Mouse (Mus musculus) hindbrain, embryonic 15.5 days (tissue): ENCODE measurements around the gene Accs. TPM values are rescaled to one million over a fixed set of nuclear protein-coding genes. Genes with fewer than 3 reads are reported as not detected.
A peak's percentile ranks its signal among the peaks of the same experiment; 100 is the strongest.

Experiments
- ATAC-seq: fragments of 200-750 bp; cut with Nextera tagmentation; 2 replicates; pipeline ENCODE4 v1.8.0; 2017; ENCODE audit warnings: low read depth, moderate number of reproducible peaks, moderate TSS enrichment; ENCODE audit not compliant: low FRiP score
- H3K27ac ChIP-seq: fragments of 300-500 bp; sonication (generic); replicated peaks from 2 replicates; pipeline ENCODE4 v1.5.1; 2015; ENCODE audit warnings: mild to moderate bottlenecking, inconsistent platforms
- H3K27me3 ChIP-seq: fragments of 300-500 bp; sonication (generic); 2 replicates; pipeline ENCODE4 v1.6.1; 2015; ENCODE audit warnings: control low read depth, inconsistent platforms
- H3K36me3 ChIP-seq: fragments of 300-500 bp; sonication (generic); 2 replicates; pipeline ENCODE4 v1.6.1; 2015; ENCODE audit warnings: control low read depth, inconsistent platforms
- H3K4me1 ChIP-seq: fragments of 300-500 bp; sonication (generic); replicated peaks from 2 replicates; pipeline ENCODE4 v1.6.1; 2015; ENCODE audit warnings: control low read depth, inconsistent platforms
- H3K4me2 ChIP-seq: fragments of 300-500 bp; sonication (generic); 2 replicates; pipeline ENCODE4 v1.6.1; 2015; ENCODE audit warnings: moderate library complexity, mild to moderate bottlenecking, inconsistent platforms
- H3K4me3 ChIP-seq: fragments of 300-500 bp; sonication (generic); 2 replicates; pipeline ENCODE4 v1.5.1; 2015; ENCODE audit warnings: mild to moderate bottlenecking, inconsistent platforms
- H3K9ac ChIP-seq: fragments of 300-500 bp; sonication (generic); 2 replicates; pipeline ENCODE4 v1.6.1; 2015; ENCODE audit warnings: inconsistent platforms
- H3K9me3 ChIP-seq: fragments of 300-500 bp; sonication (generic); 2 replicates; pipeline ENCODE4 v1.6.1; 2016; ENCODE audit warnings: control low read depth, inconsistent platforms
- WGBS: fragments of 180-500 bp; shearing (Covaris S2); methylation state at CpG from one replicate; pipeline ENCODE4 v1.1.7; 2015; 5-methylcytosine and 5-hydroxymethylcytosine counted together
- polyA plus RNA-seq: library from polyadenylated mRNA; unstranded; fragments of >200 nt; fragmentation: Nextera tagmentation; extraction: Ambion mirVana; gene quantifications from 2 replicates; pipeline ENCODE4 v1.2.1, GENCODE M21; 2015

Gene Accs
- polyA plus RNA-seq, 1 experiment from 2014 or later: 6.2 TPM

DNA sequence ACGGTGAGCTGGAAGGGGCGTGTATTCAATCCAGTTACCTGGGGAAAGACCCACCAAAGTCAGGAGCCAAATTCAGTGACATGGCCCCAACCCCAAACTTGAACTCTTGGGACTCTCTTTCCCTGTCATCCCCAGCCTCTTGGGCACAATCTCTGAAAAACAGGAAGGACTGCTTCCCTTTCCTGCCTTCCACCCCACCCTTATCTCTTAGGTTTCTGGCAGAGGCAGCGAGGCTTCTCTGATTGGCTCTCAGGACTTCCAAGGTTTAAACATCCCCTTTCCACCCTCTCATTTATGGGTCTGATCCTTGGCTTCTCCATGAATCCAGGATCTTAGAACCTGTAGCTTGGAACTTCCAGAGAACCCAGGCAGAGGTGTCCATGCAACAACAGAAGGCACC, 8.4 kb downstream of the Accs start:
- WGBS: 97% methylated on average over 3 of the region's 3 CpGs
- H3K9me3 ChIP-seq: no peaks in the 10 kb centered on the region
- H3K36me3 ChIP-seq: peaks cover 19% of the 10 kb centered on the region
- H3K27ac ChIP-seq: no peak overlapping the region
- no peak for ATAC-seq
- no peaks in the 10 kb centered on the region for H3K4me1 ChIP-seq
- H3K27me3 ChIP-seq: no peaks in the 10 kb centered on the region
- no peak overlapping the region for H3K4me2 ChIP-seq
- H3K9ac ChIP-seq: no peak overlapping the region
- H3K4me3 ChIP-seq: no peak overlapping the region

- Histone ChIP-seq H3K9ac (no peak overlapping the region), H3K27me3 (no peaks in the 10 kb centered on the region), H3K27ac (no peak overlapping the region), H3K4me1 (no peaks in the 10 kb centered on the region), H3K9me3 (no peaks in the 10 kb centered on the region), H3K36me3 (peaks cover 19% of the 10 kb centered on the region), H3K4me3 (no peak overlapping the region), H3K4me2 (no peak overlapping the region)
- ATAC-seq: no peak
- 62% methylated on average over 6 of the region's 6 CpGs for WGBS
Observed at GRCm38 (mm10) chr2:93840109-93840508, 9.6 kb downstream of the Accs start.

GRCm38 (mm10) chr2:93838931-93839330, 10.8 kb downstream of the Accs start:
- H3K4me1 ChIP-seq: no peaks in the 10 kb centered on the region
- H3K27ac ChIP-seq: no peak overlapping the region
- H3K4me3 ChIP-seq: no peak overlapping the region
- no peaks in the 10 kb centered on the region for H3K27me3 ChIP-seq
- WGBS: 90% methylated on average over 4 of the region's 4 CpGs
- no peak overlapping the region for H3K9ac ChIP-seq
- no peak overlapping the region for H3K4me2 ChIP-seq
- H3K36me3 ChIP-seq: peaks cover 17% of the 10 kb centered on the region
- no peaks in the 10 kb centered on the region for H3K9me3 ChIP-seq
- ATAC-seq: no peak

DNA sequence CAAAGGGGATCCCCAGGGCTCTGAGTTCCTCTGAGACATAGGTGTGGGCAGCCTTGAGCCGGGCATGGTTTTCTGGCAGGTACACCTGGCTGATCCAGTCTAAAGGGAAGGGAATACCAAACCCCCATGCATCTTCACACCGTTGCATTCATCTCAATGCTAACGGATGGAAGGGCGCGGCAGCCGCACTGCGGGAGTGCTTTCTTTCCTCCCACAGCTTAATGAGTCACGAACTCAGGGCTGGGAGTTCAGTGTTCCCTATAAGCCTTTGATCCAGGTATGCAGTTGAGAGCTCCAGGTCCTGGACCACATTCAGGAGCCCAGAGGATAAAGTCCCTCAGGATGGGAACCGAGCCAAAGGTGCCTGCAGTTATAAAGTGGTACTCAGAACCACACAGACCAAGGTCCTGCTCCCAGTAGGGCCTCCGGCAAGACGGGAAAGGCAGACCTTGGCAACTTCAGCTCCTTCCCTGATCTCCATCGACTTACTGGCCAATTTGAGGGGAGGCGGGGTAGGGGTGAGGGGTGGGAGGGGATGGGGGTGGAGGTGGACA, 13.4 kb downstream of the Accs start:
- Histone ChIP-seq H3K4me3 (no peak overlapping the region), H3K9ac (no peak overlapping the region), H3K4me1 (no peaks in the 10 kb centered on the region), H3K36me3 (peaks cover 19% of the 10 kb centered on the region), H3K27me3 (no peaks in the 10 kb centered on the region), H3K9me3 (no peaks in the 10 kb centered on the region), H3K27ac (no peak overlapping the region), H3K4me2 (no peak overlapping the region)
- no peak for ATAC-seq
- WGBS: 79% methylated on average over 13 of the region's 13 CpGs

- H3K27ac ChIP-seq: no peak overlapping the region
- WGBS: 82% methylated on average over 11 of the region's 11 CpGs
- no peak overlapping the region for H3K9ac ChIP-seq
- no peaks in the 10 kb centered on the region for H3K9me3 ChIP-seq
- H3K4me3 ChIP-seq: no peak overlapping the region
- no peaks in the 10 kb centered on the region for H3K27me3 ChIP-seq
- no peaks in the 10 kb centered on the region for H3K4me1 ChIP-seq
- H3K4me2 ChIP-seq: no peak overlapping the region
- H3K36me3 ChIP-seq: peaks cover 12% of the 10 kb centered on the region
- ATAC-seq: no peak
Observed at GRCm38 (mm10) chr2:93835596-93835995, 14.1 kb downstream of the Accs start.

DNA sequence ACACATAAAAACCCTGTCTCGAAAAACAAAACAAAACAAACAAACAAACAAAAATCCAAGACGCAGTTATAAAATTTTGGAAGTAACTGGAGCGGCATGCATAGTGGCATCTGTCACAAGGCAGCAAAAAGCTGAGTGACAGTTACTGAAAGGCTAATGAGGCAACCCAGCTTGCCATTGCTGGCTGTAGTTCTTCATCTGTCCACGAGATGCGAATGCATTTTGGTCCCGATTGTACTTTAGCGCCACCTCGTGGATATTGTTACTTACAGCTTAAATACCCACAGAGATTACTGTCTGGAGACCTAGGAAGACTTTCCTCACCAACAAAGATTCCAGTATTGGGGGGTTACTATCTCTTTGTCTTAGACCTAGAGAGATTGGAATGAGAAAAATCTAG, 26.2 kb downstream of the Accs start:
- H3K4me2 ChIP-seq: no peak overlapping the region
- WGBS: 15% methylated on average over 8 of the region's 8 CpGs
- no peak for ATAC-seq

GRCm38 (mm10) chr2:93822045-93822749, 27.5 kb downstream of the Accs start, which contains the start of gene Ext2:
Ext2 (minus strand) TSS chr2:93822568.
- peak within 1 kb of the TSS; percentile 93 for H3K9ac ChIP-seq
- no peaks in the 10 kb centered on the region for H3K36me3 ChIP-seq
- peaks cover 14% of the 10 kb centered on the region for H3K4me1 ChIP-seq
- peak within 1 kb of the TSS; percentile 62 for H3K4me2 ChIP-seq
- H3K27me3 ChIP-seq: no peaks in the 10 kb centered on the region
- peak within 1 kb of the TSS; percentile 50 for H3K27ac ChIP-seq
- H3K4me3 ChIP-seq: peak within 1 kb of the TSS; percentile 75
- WGBS: under 1% methylated on average over 55 of the region's 66 CpGs
- H3K9me3 ChIP-seq: no peaks in the 10 kb centered on the region
- ATAC-seq: peak; percentile 94

More for the DNA sequence above, 26.2 kb downstream of the Accs start:
- no peak overlapping the region for H3K4me3 ChIP-seq
- no peak overlapping the region for H3K27ac ChIP-seq
- peaks cover 14% of the 10 kb centered on the region for H3K4me1 ChIP-seq
- no peak overlapping the region for H3K9ac ChIP-seq
- H3K9me3 ChIP-seq: no peaks in the 10 kb centered on the region
- no peaks in the 10 kb centered on the region for H3K27me3 ChIP-seq
- H3K36me3 ChIP-seq: no peaks in the 10 kb centered on the region

- Histone ChIP-seq H3K4me3 (no peak overlapping the region), H3K27me3 (no peaks in the 10 kb centered on the region), H3K9ac (no peak overlapping the region), H3K27ac (no peak overlapping the region), H3K9me3 (no peaks in the 10 kb centered on the region), H3K4me1 (peaks cover 14% of the 10 kb centered on the region), H3K36me3 (peaks cover 4% of the 10 kb centered on the region; the same call in 1 of the 2 replicates), H3K4me2 (no peak overlapping the region)
- ATAC-seq: no peak
- 96% methylated on average over 5 of the region's 5 CpGs for WGBS
Observed at GRCm38 (mm10) chr2:93817791-93818190, 32.0 kb downstream of the Accs start.

GRCm38 (mm10) chr2:93813343-93813742, 36.4 kb downstream of the Accs start:
- Histone ChIP-seq H3K27ac (no peak overlapping the region), H3K4me1 (no peaks in the 10 kb centered on the region), H3K9me3 (no peaks in the 10 kb centered on the region), H3K9ac (no peak overlapping the region), H3K27me3 (no peaks in the 10 kb centered on the region), H3K4me3 (no peak overlapping the region), H3K36me3 (peaks cover 27% of the 10 kb centered on the region), H3K4me2 (no peak overlapping the region)
- ATAC-seq: no peak
- 94% methylated on average over 22 of the region's 22 CpGs for WGBS

GRCm38 (mm10) chr2:93811812-93812211, 37.9 kb downstream of the Accs start:
- peaks cover 35% of the 10 kb centered on the region for H3K36me3 ChIP-seq
- H3K27me3 ChIP-seq: no peaks in the 10 kb centered on the region
- H3K9me3 ChIP-seq: no peaks in the 10 kb centered on the region
- no peak overlapping the region for H3K4me3 ChIP-seq
- no peak for ATAC-seq
- H3K4me1 ChIP-seq: no peaks in the 10 kb centered on the region
- 33% methylated on average over 4 of the region's 4 CpGs for WGBS
- no peak overlapping the region for H3K4me2 ChIP-seq
- H3K9ac ChIP-seq: no peak overlapping the region
- no peak overlapping the region for H3K27ac ChIP-seq

- ATAC-seq: no peak
- no peaks in the 10 kb centered on the region for H3K27me3 ChIP-seq
- no peaks in the 10 kb centered on the region for H3K9me3 ChIP-seq
- WGBS: 21% methylated on average over 2 of the region's 2 CpGs
- no peak overlapping the region for H3K4me2 ChIP-seq
- H3K36me3 ChIP-seq: peaks cover 45% of the 10 kb centered on the region
- no peak overlapping the region for H3K4me3 ChIP-seq
- no peak overlapping the region for H3K9ac ChIP-seq
- no peak overlapping the region for H3K27ac ChIP-seq
- H3K4me1 ChIP-seq: no peaks in the 10 kb centered on the region
Observed at GRCm38 (mm10) chr2:93809931-93810330, 39.8 kb downstream of the Accs start.

DNA sequence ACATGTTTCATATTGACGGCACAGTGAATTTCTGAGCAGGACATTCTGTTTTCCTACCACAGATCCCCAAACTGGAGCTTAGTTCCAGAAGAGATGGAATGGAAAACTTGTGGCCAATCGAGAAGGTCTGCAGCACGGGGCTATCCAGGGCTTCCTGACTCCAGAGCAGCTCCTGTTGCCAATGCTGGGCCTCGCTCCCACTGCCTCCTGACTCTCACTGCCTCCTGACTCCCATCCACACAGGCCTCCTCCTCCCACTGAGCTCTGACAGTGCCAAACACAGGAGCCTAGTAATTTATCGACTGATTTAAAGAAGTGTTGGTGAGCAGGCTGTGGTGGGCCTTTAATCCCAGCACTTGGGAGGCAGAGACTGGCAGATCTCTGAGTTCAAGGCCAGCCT, 41.7 kb downstream of the Accs start:
- Histone ChIP-seq H3K4me1 (no peaks in the 10 kb centered on the region), H3K9ac (no peak overlapping the region), H3K27me3 (no peaks in the 10 kb centered on the region), H3K36me3 (peaks cover 50% of the 10 kb centered on the region), H3K4me3 (no peak overlapping the region), H3K27ac (no peak overlapping the region), H3K9me3 (no peaks in the 10 kb centered on the region), H3K4me2 (no peak overlapping the region)
- no peak for ATAC-seq
- WGBS: 87% methylated on average over 5 of the region's 5 CpGs
